Mouse (Mus musculus) MEL (cell line): ENCODE measurements around the gene Gm37240. TPM values are rescaled to one million over a fixed set of nuclear protein-coding genes. Genes with fewer than 3 reads are reported as not detected.

Source experiments
- DNase-seq: peaks from one replicate; pipeline ENCODE4 v3.0.0; 2011; ENCODE audit warnings: low read depth, low spot score
- H3K27ac ChIP-seq: 2 replicates; pipeline ENCODE4 v1.5.1; 2012; ENCODE audit warnings: low read depth, mild to moderate bottlenecking, control low read depth, low read length, moderate library complexity; ENCODE audit not compliant: control insufficient read depth
- H3K27me3 ChIP-seq, 2 experiments: fragments of 150-350 bp in 1 of 2; sonication (generic) in 1 of 2; 2 replicates each; pipeline ENCODE4 v1.6.1; 2012; ENCODE audit warnings: low read length in 2 of 2, mild to moderate bottlenecking in 2 of 2, improper control_type of control experiment in 1 of 2, moderate library complexity in 1 of 2; ENCODE audit not compliant: insufficient read depth in 2 of 2, control insufficient read depth in 1 of 2
- H3K36me3 ChIP-seq, 2 experiments: 2 replicates each; pipeline ENCODE4 v1.6.1; 2012 to 2014; ENCODE audit warnings: low read length in 2 of 2, improper control_type of control experiment in 1 of 2, inconsistent platforms in 1 of 2, mild to moderate bottlenecking in 1 of 2; ENCODE audit not compliant: insufficient read depth in 2 of 2, control insufficient read depth in 1 of 2
- H3K4me1 ChIP-seq, 2 experiments: fragments of 150-350 bp in 1 of 2; sonication (generic) in 1 of 2; 2 replicates each; pipeline ENCODE4 v1.6.1; 2012; ENCODE audit warnings: low read length in 2 of 2, improper control_type of control experiment in 1 of 2, mild to moderate bottlenecking in 1 of 2; ENCODE audit not compliant: insufficient read depth in 2 of 2, control insufficient read depth in 1 of 2
- H3K4me3 ChIP-seq, 2 experiments: fragments of 150-350 bp in 1 of 2; sonication (generic) in 1 of 2; 2 replicates each; pipeline ENCODE4 v1.5.1; 2012; ENCODE audit warnings: low read depth in 2 of 2, low read length in 2 of 2, mild to moderate bottlenecking in 2 of 2, moderate library complexity in 2 of 2, control low read depth in 1 of 2, improper control_type of control experiment in 1 of 2; ENCODE audit not compliant: control insufficient read depth in 1 of 2, insufficient read depth in 1 of 2
- H3K79me2 ChIP-seq: 2 replicates; pipeline ENCODE4 v1.6.1; 2012; ENCODE audit warnings: mild to moderate bottlenecking, low read length, moderate library complexity; ENCODE audit not compliant: control insufficient read depth, poor library complexity, insufficient read depth
- H3K9ac ChIP-seq: 2 replicates; pipeline ENCODE4 v1.6.1; 2012; ENCODE audit warnings: low read depth, mild to moderate bottlenecking, control low read depth, low read length, moderate library complexity; ENCODE audit not compliant: control insufficient read depth, poor library complexity, severe bottlenecking
- H3K9me3 ChIP-seq: fragments of 150-350 bp; sonication (generic); replicated peaks from 2 replicates; pipeline ENCODE4 v1.6.1; 2012; ENCODE audit warnings: mild to moderate bottlenecking, low read length, improper control_type of control experiment, moderate library complexity; ENCODE audit not compliant: insufficient read depth
- BHLHE40 ChIP-seq: IDR thresholded peaks from 2 replicates; pipeline ENCODE4 v1.6.1; 2012; ENCODE audit warnings: low read depth, mild to moderate bottlenecking, inconsistent platforms, low read length, improper control_type of control experiment, borderline replicate concordance
- CTCF ChIP-seq, 3 experiments: IDR thresholded peaks in 2 of 3; conservative IDR thresholded peaks in 1 of 3; 2 replicates each; pipeline ENCODE4 v1.5.1; 2011 to 2012; ENCODE audit warnings: low read length in 3 of 3, low read depth in 2 of 3, mild to moderate bottlenecking in 2 of 3, improper control_type of control experiment in 1 of 3, inconsistent platforms in 1 of 3, mixed read lengths in 1 of 3, moderate library complexity in 1 of 3; ENCODE audit not compliant: control insufficient read depth in 1 of 3, insufficient read depth in 1 of 3, poor library complexity in 1 of 3, severe bottlenecking in 1 of 3
- E2F4 ChIP-seq: IDR thresholded peaks from 2 replicates; pipeline ENCODE4 v1.6.1; 2011; ENCODE audit warnings: low read depth, low read length, improper control_type of control experiment, borderline replicate concordance
- ELF1 ChIP-seq: IDR thresholded peaks from 2 replicates; pipeline ENCODE4 v1.6.1; 2014; ENCODE audit warnings: low read depth, mild to moderate bottlenecking, inconsistent platforms, low read length, improper control_type of control experiment, moderate library complexity
- EP300 ChIP-seq, 2 experiments: IDR thresholded peaks; 2 replicates each; pipeline ENCODE4 v1.6.1; 2011; ENCODE audit warnings: improper control_type of control experiment in 2 of 2, low read length in 2 of 2, low read depth in 1 of 2, mild to moderate bottlenecking in 1 of 2
- HCFC1 ChIP-seq: IDR thresholded peaks from 2 replicates; pipeline ENCODE4 v1.6.1; 2012; ENCODE audit warnings: low read depth, mild to moderate bottlenecking, inconsistent platforms, low read length, improper control_type of control experiment, moderate library complexity
- JUND ChIP-seq: IDR thresholded peaks from 2 replicates; pipeline ENCODE4 v1.6.1; 2011; ENCODE audit warnings: low read depth, mild to moderate bottlenecking, improper control_type of control experiment, low read length
- MAFK ChIP-seq: IDR thresholded peaks from 2 replicates; pipeline ENCODE4 v1.6.1; 2011; ENCODE audit warnings: low read depth, mild to moderate bottlenecking, low read length, improper control_type of control experiment, borderline replicate concordance
- MYB ChIP-seq: IDR thresholded peaks from 2 replicates; pipeline ENCODE4 v1.6.1; 2011; ENCODE audit warnings: mild to moderate bottlenecking, low read depth, low read length, improper control_type of control experiment
- NRF1 ChIP-seq: IDR thresholded peaks from 2 replicates; pipeline ENCODE4 v1.6.1; 2014; ENCODE audit warnings: low read depth, mild to moderate bottlenecking, inconsistent platforms, low read length, improper control_type of control experiment, moderate library complexity; ENCODE audit not compliant: poor library complexity, insufficient read depth, severe bottlenecking
- POLR2AphosphoS2 ChIP-seq: IDR thresholded peaks from 2 replicates; pipeline ENCODE4 v1.6.1; 2011; ENCODE audit warnings: low read length, improper control_type of control experiment
- RAD21 ChIP-seq: IDR thresholded peaks from 2 replicates; pipeline ENCODE4 v1.6.1; 2011; ENCODE audit warnings: mild to moderate bottlenecking, low read depth, low read length, improper control_type of control experiment
- SMC3 ChIP-seq: IDR thresholded peaks from 2 replicates; pipeline ENCODE4 v1.6.1; 2011; ENCODE audit warnings: low read depth, low read length, improper control_type of control experiment
- TAL1 ChIP-seq: IDR thresholded peaks from 2 replicates; pipeline ENCODE4 v1.6.1; 2012; ENCODE audit warnings: mild to moderate bottlenecking, inconsistent platforms, low read length, moderate library complexity, mixed read lengths
- TBP ChIP-seq: IDR thresholded peaks from 2 replicates; pipeline ENCODE4 v1.8.0; 2011; ENCODE audit warnings: low read depth, low read length, improper control_type of control experiment
- USF1 ChIP-seq: IDR thresholded peaks from 2 replicates; pipeline ENCODE4 v1.6.1; 2014; ENCODE audit warnings: low read depth, mild to moderate bottlenecking, inconsistent platforms, low read length, improper control_type of control experiment, moderate library complexity
- ZC3H11A ChIP-seq: IDR thresholded peaks from 2 replicates; pipeline ENCODE4 v1.6.1; 2012; ENCODE audit warnings: low read depth, mild to moderate bottlenecking, inconsistent platforms, low read length, improper control_type of control experiment
- polyA plus RNA-seq, 2 experiments: library from polyadenylated mRNA; stranded (reverse) in 1 of 2; unstranded in 1 of 2; fragments of >175 nt in 1 of 2; fragments of >200 nt in 1 of 2; gene quantifications; 2 replicates each; pipeline versions ENCODE4 v1.2.1 to v1.2.4; 2012; ENCODE audit warnings: low replicate concordance in 2 of 2, low read depth in 1 of 2; ENCODE audit not compliant: insufficient read length in 2 of 2, insufficient read depth in 1 of 2, missing spikeins in 1 of 2
- total RNA-seq: library from RNA; depleted of rRNA; stranded (reverse); fragments of 300-350 nt; gene quantifications from 2 replicates; pipeline ENCODE4 v1.2.3, GENCODE M21; 2012

Gm37240 gene
- total and polyA plus RNA-seq, 3 experiments: 0.04 TPM; not detected in 2

DNA sequence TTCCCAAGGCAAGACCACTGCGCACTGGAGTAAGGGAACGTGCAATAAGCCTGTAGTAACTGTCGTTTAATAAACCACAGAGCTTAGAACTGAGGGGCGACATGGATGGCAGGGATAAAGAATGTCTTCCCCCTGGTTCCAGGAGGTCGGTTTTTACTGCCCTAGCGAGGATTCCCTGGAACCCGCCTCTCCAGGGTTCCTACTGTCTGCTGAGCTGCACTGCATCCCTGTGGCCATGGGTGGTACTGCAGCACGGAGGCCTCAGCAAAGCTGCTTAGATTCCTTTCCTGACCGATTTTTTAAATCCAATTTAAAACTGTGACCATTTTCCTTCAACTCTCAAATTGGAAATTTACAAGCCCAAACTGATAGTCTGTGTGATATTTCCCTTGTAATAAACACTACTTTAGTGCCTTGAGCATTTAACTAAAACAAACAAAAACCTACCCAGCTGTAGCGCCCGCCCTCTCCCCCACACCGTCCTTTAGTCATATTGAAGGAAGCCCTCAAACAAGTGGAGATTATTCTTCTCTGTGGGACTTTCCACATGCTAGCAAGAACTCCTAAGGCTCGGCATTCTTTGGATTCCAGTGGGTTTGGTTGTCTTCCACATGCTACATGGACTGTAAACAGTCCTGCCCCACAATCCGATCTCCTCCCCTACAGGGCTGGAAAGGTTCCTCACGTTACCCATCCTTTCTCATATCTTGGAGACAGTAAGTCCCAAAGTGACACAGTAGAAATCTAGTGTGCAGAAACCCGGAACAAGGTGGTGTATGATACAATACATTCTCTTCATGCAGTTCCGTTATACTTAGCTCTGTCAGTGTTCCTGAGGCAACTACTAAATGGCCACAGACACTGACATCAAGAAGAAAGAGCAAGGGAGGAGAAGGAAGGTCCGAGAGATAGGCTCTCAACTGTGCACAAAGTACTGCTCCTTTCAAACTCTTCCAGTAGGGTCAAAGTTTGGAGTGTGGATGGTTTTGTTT, 36.9 kb upstream of the Gm37240 start:
- Histone ChIP-seq H3K4me1 (no peaks in the 10 kb centered on the region), H3K36me3 (no peaks in the 10 kb centered on the region), H3K9me3 (no peaks in the 10 kb centered on the region), H3K9ac (no peak overlapping the region), H3K79me2 (no peaks in the 10 kb centered on the region), H3K27ac (no peak overlapping the region), H3K4me3 (no peak overlapping the region), H3K27me3 (no peaks in the 10 kb centered on the region)
- DNase-seq: peak; percentile 69
- peak; percentile 89 for TF ChIP-seq RAD21
- TF ChIP-seq ZC3H11A: peak; percentile 71
- peak; percentile 83 for TF ChIP-seq SMC3
- no peak for TF ChIP-seq MYB
- peak; percentile 82 to 92 (median 91) for TF ChIP-seq CTCF (IDR thresholded peaks at IDR 0.05 in 2 of 3, conservative IDR thresholded peaks at IDR 0.05 in 1 of 3; ENCODE audit: control insufficient read depth in 1 of 3, insufficient read depth in 1 of 3, low read depth in 2 of 3, low read length in 3 of 3, poor library complexity in 1 of 3, severe bottlenecking in 1 of 3)

DNA sequence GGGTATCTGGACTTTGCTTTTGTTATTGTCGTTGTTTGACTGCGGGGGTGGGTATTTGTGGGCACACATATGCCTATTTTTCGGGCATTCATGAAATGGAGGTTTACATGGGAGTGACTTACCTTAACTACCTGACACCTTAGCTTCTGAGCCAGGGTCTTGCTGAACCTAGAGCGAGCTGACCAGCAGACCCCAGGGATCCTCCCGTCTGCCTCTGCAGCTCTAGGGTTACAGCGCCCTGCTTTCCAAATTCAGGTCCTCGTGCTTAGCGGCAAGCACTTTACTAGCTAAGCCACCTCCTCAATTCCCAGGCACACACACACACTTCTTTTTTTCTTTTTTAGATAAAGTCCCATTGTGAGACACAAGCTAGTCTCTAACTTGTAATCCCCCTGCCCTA, 36.0 kb upstream of the Gm37240 start:
- H3K79me2 ChIP-seq: no peaks in the 10 kb centered on the region
- H3K27ac ChIP-seq: no peak overlapping the region
- DNase-seq: no peak
- no peaks in the 10 kb centered on the region for H3K9me3 ChIP-seq
- no peak overlapping the region for H3K4me3 ChIP-seq
- no peaks in the 10 kb centered on the region for H3K27me3 ChIP-seq
- no peaks in the 10 kb centered on the region for H3K36me3 ChIP-seq
- no peak overlapping the region for H3K9ac ChIP-seq
- no peak for TF ChIP-seq BHLHE40
- no peak for TF ChIP-seq TBP
- TF ChIP-seq TAL1: no peak
- TF ChIP-seq EP300 (IDR thresholded peaks at IDR 0.05; ENCODE audit: low read depth in 1 of 2, low read length in 2 of 2): no peak
- no peak for TF ChIP-seq HCFC1
- no peak for TF ChIP-seq MAFK
- TF ChIP-seq NRF1: no peak
- TF ChIP-seq JUND: no peak
- TF ChIP-seq POLR2AphosphoS2: no peak
- TF ChIP-seq E2F4: no peak
- no peak for TF ChIP-seq RAD21
- no peak for TF ChIP-seq SMC3
- no peak for TF ChIP-seq ELF1
- no peak for TF ChIP-seq USF1
- H3K4me1 ChIP-seq: no peaks in the 10 kb centered on the region
